Mouse (Mus musculus): ENCODE results near the gene Cgn. TPM values are rescaled to one million over a fixed set of nuclear protein-coding genes. Genes with fewer than 3 reads are reported as not detected.

Gene Cgn
- polyA plus RNA-seq, 2 experiments = 4.6 to 5.7 TPM

- no peaks in the 10 kb centered on the region for H3K36me3 ChIP-seq (replicated peaks; ENCODE audit: control insufficient read depth, insufficient read depth, low read depth)
- no peak overlapping the region for H3K4me3 ChIP-seq (ENCODE audit: insufficient read depth in 1 of 2, low read depth in 2 of 2, low read length in 2 of 2)
- no peak overlapping the region for H3K27ac ChIP-seq
- no peaks in the 10 kb centered on the region for H3K9me3 ChIP-seq (ENCODE audit: control insufficient read depth, low read length)
- DNase-seq (ENCODE audit: low read depth in 3 of 3, low spot score in 3 of 3) = no peak
- no peak overlapping the region for H3K4me2 ChIP-seq (ENCODE audit: low read depth)
- TF ChIP-seq EP300 (IDR thresholded peaks at IDR 0.05; ENCODE audit: low read depth) (no peak), CTCF (IDR thresholded peaks at IDR 0.05; ENCODE audit: low read depth) (peak; percentile 29; the same call in 1 of the 2 replicates)
- H3K27me3 ChIP-seq (ENCODE audit: control insufficient read depth, insufficient read depth, low read length) = no peaks in the 10 kb centered on the region
- WGBS (ENCODE audit: insufficient replicate concordance) = 68% methylated on average over 3 of the region's 3 CpGs
- H3K4me1 ChIP-seq (replicated peaks; ENCODE audit: control insufficient read depth in 2 of 2, insufficient read depth in 2 of 2, low read length in 1 of 2) = peaks cover 0 to 5% of the 10 kb centered on the region in 2 experiments; a peak in 2 of 4 replicates
- no peak overlapping the region for H3K9ac ChIP-seq (replicated peaks)
- ATAC-seq (ENCODE audit: insufficient read depth) = no peak
Measured at GRCm38 (mm10) chr3:94824110-94824509, 37.8 kb upstream of the Cgn start.

GRCm38 (mm10) chr3:94822082-94822481 lies 35.8 kb upstream of the Cgn start:
- Histone ChIP-seq H3K4me1 (replicated peaks; ENCODE audit: control insufficient read depth in 2 of 2, insufficient read depth in 2 of 2, low read length in 1 of 2) (peaks cover 0 to 5% of the 10 kb centered on the region in 2 experiments; a peak in 2 of 4 replicates), H3K27ac (no peak overlapping the region), H3K9me3 (ENCODE audit: control insufficient read depth, low read length) (no peaks in the 10 kb centered on the region), H3K36me3 (replicated peaks; ENCODE audit: control insufficient read depth, insufficient read depth, low read depth) (no peaks in the 10 kb centered on the region), H3K4me3 (ENCODE audit: insufficient read depth in 1 of 2, low read depth in 2 of 2, low read length in 2 of 2) (no peak overlapping the region), H3K4me2 (ENCODE audit: low read depth) (peak overlapping the region; percentile 59), H3K27me3 (ENCODE audit: control insufficient read depth, insufficient read depth, low read length) (no peaks in the 10 kb centered on the region), H3K9ac (replicated peaks) (no peak overlapping the region)
- DNase-seq (ENCODE audit: low read depth in 3 of 3, low spot score in 3 of 3) (no peak), ATAC-seq (ENCODE audit: insufficient read depth) (no peak)
- 69% methylated on average over 4 of the region's 4 CpGs for WGBS (ENCODE audit: insufficient replicate concordance)
- no peak for TF ChIP-seq EP300 (IDR thresholded peaks at IDR 0.05; ENCODE audit: low read depth)
- no peak for TF ChIP-seq CTCF (IDR thresholded peaks at IDR 0.05; ENCODE audit: low read depth)

GRCm38 (mm10) chr3:94821008-94821638 lies 34.8 kb upstream of the Cgn start:
- no peak for DNase-seq (ENCODE audit: low read depth in 3 of 3, low spot score in 3 of 3)
- 4% methylated on average over 31 of the region's 31 CpGs for WGBS (ENCODE audit: insufficient replicate concordance)
- peak overlapping the region; percentile 51 to 56 for H3K4me3 ChIP-seq (ENCODE audit: insufficient read depth in 1 of 2, low read depth in 2 of 2, low read length in 2 of 2)

GRCm38 (mm10) chr3:94819452-94820425 lies 33.4 kb upstream of the Cgn start:
- TF ChIP-seq EP300 (IDR thresholded peaks at IDR 0.05; ENCODE audit: low read depth) (no peak), CTCF (IDR thresholded peaks at IDR 0.05; ENCODE audit: low read depth) (no peak)
- DNase-seq (ENCODE audit: low read depth in 3 of 3, low spot score in 3 of 3) (no peak), ATAC-seq (ENCODE audit: insufficient read depth) (no peak)
- WGBS (ENCODE audit: insufficient replicate concordance) = 73% methylated on average over 24 of the region's 24 CpGs
- H3K4me3 ChIP-seq (ENCODE audit: insufficient read depth in 1 of 2, low read depth in 2 of 2, low read length in 2 of 2) = no peak overlapping the region
- H3K27me3 ChIP-seq (ENCODE audit: control insufficient read depth, insufficient read depth, low read length) = no peaks in the 10 kb centered on the region
- no peaks in the 10 kb centered on the region for H3K9me3 ChIP-seq (ENCODE audit: control insufficient read depth, low read length)
- peaks cover 0 to 5% of the 10 kb centered on the region in 2 experiments; a peak in 2 of 4 replicates for H3K4me1 ChIP-seq (replicated peaks; ENCODE audit: control insufficient read depth in 2 of 2, insufficient read depth in 2 of 2, low read length in 1 of 2)
- H3K9ac ChIP-seq (replicated peaks) = no peak overlapping the region
- H3K36me3 ChIP-seq (replicated peaks; ENCODE audit: control insufficient read depth, insufficient read depth, low read depth) = no peaks in the 10 kb centered on the region
- H3K27ac ChIP-seq = no peak overlapping the region
- no peak overlapping the region for H3K4me2 ChIP-seq (ENCODE audit: low read depth)

More at GRCm38 (mm10) chr3:94821008-94821638, 34.8 kb upstream of the Cgn start:
- no peak overlapping the region for H3K27ac ChIP-seq
- peak overlapping the region; percentile 60 for H3K9ac ChIP-seq (replicated peaks)
- peak overlapping the region; percentile 59 for H3K4me2 ChIP-seq (ENCODE audit: low read depth)
- ATAC-seq (ENCODE audit: insufficient read depth) = no peak
- no peaks in the 10 kb centered on the region for H3K9me3 ChIP-seq (ENCODE audit: control insufficient read depth, low read length)
- peaks cover 0 to 5% of the 10 kb centered on the region in 2 experiments; a peak in 2 of 4 replicates for H3K4me1 ChIP-seq (replicated peaks; ENCODE audit: control insufficient read depth in 2 of 2, insufficient read depth in 2 of 2, low read length in 1 of 2)
- no peaks in the 10 kb centered on the region for H3K36me3 ChIP-seq (replicated peaks; ENCODE audit: control insufficient read depth, insufficient read depth, low read depth)
- no peaks in the 10 kb centered on the region for H3K27me3 ChIP-seq (ENCODE audit: control insufficient read depth, insufficient read depth, low read length)
- TF ChIP-seq CTCF (IDR thresholded peaks at IDR 0.05; ENCODE audit: low read depth) (no peak), EP300 (IDR thresholded peaks at IDR 0.05; ENCODE audit: low read depth) (no peak)

- WGBS (ENCODE audit: insufficient replicate concordance) = 68% methylated on average over 2 of the region's 2 CpGs
- Histone ChIP-seq H3K4me3 (ENCODE audit: insufficient read depth in 1 of 2, low read depth in 2 of 2, low read length in 2 of 2) (no peak overlapping the region), H3K4me2 (ENCODE audit: low read depth) (no peak overlapping the region), H3K27me3 (ENCODE audit: control insufficient read depth, insufficient read depth, low read length) (no peaks in the 10 kb centered on the region), H3K36me3 (replicated peaks; ENCODE audit: control insufficient read depth, insufficient read depth, low read depth) (no peaks in the 10 kb centered on the region), H3K9me3 (ENCODE audit: control insufficient read depth, low read length) (no peaks in the 10 kb centered on the region), H3K27ac (no peak overlapping the region), H3K4me1 (replicated peaks; ENCODE audit: control insufficient read depth in 2 of 2, insufficient read depth in 2 of 2, low read length in 1 of 2) (peaks cover 0 to 5% of the 10 kb centered on the region in 2 experiments; a peak in 2 of 4 replicates), H3K9ac (replicated peaks) (no peak overlapping the region)
- ATAC-seq (ENCODE audit: insufficient read depth) (no peak), DNase-seq (ENCODE audit: low read depth in 3 of 3, low spot score in 3 of 3) (no peak)
- TF ChIP-seq CTCF (IDR thresholded peaks at IDR 0.05; ENCODE audit: low read depth) = no peak
- TF ChIP-seq EP300 (IDR thresholded peaks at IDR 0.05; ENCODE audit: low read depth) = no peak
Measured at GRCm38 (mm10) chr3:94817731-94818130, 31.4 kb upstream of the Cgn start.
